16 mouse cellular contexts compared by ENCODE assay signal in the genomic region with DNA sequence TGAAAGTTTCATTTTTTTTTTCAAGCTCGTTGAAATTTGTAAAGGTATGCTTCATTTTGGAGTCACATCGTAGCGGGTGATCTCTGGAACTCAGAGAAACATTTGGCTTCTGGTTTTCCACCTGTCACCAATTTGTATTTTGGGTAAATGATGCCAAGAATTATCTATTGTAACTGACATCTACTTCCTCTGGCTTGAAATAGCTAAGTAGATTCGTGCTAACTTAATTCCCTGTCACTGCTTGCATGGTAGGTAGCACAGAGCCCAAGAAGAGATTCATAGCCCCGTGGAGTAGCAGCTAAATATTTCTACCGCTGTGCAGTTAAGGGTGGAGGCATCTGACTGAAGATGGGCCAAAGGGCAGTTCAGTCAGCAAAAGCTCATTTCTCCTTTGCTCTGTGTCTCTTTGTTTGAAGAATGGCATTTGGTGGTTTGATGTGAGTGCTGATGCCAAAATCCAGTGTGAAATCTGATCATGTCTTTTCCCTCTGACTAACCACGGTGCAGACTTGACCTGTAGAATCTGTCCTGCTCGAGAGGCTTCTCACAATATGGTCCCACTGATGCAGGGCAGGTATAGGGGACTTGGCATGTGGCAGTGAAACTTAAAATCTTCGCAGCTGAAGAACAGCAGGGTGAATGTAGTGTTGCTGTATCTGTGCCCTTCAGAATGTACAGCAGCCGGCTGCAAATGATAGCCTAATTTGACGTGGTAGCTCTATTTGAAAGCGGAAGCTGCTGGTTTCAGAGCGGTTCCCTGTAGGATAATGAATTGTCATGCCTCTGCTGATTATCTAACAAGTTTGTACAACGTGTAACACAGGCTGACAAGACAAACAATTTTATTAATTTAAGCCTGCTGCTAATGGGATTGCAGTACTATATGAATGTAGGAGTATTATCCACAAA.
DNase-seq lines count a peak whose midpoint lies in the region; ATAC-seq lines count a peak whose summit lies in the region.
"Had no signal": no experiment of that assay in that cellular context is flagged by ENCODE, and none has a peak within 500 bp of the region (broad histone marks: within the 10 kb centered on the region; RNA-seq: fewer than 3 reads in every experiment).

No protein-coding gene starts in this region.

- WGBS in hindbrain, embryonic 16.5 days, result 37% methylated on average over 14 of the region's 14 CpGs

- H3K27ac ChIP-seq in hindbrain, embryonic 16.5 days (ENCODE audit: low read depth, low read length), result peak overlapping the region; percentile 52
- H3K27ac ChIP-seq: embryonic facial prominence, embryonic 10.5 days; forebrain, embryonic 10.5 days; limb, embryonic 15.5 days had no signal

- no peaks in the 10 kb centered on the region for H3K9me3 ChIP-seq in hindbrain, embryonic 16.5 days (ENCODE audit: control insufficient read depth, low read length)
- H3K9me3 ChIP-seq: embryonic facial prominence, embryonic 10.5 days; forebrain, embryonic 10.5 days; G1E; limb, embryonic 15.5 days had no signal

- H3K4me2 ChIP-seq in hindbrain, embryonic 16.5 days (ENCODE audit: low read length), result no peak overlapping the region
- H3K4me2 ChIP-seq: limb, embryonic 15.5 days had no signal

- peak; percentile 28 for ATAC-seq in frontal cortex, adult (ENCODE audit: low TSS enrichment)
- peak; percentile 32; the same call in 1 of the 2 replicates for ATAC-seq in hindbrain, embryonic 16.5 days

- DNase-seq in frontal cortex, postnatal 25 days (ENCODE audit: low spot score in 2 of 2), result no peak
- DNase-seq in kidney, postnatal 36 days, result peak; percentile 9 to 25
- no peak for DNase-seq in kidney, postnatal 14 days
- peak; percentile 41 for DNase-seq in NIH3T3 (ENCODE audit: low read depth)
- DNase-seq in right cerebral cortex, postnatal 14 days, result no peak
- DNase-seq in gastrocnemius, postnatal 10 days, result no peak
- DNase-seq: B cell, adult 2 months; gastrocnemius, postnatal 14 days; layer of hippocampus, postnatal 36 days; thymus, adult 2 months had no signal

- H3K36me3 ChIP-seq in hindbrain, embryonic 16.5 days (ENCODE audit: control insufficient read depth, insufficient read depth, low read length), result no peaks in the 10 kb centered on the region
- H3K36me3 ChIP-seq: embryonic facial prominence, embryonic 10.5 days; forebrain, embryonic 10.5 days; limb, embryonic 15.5 days had no signal

- H3K27me3 ChIP-seq in hindbrain, embryonic 16.5 days (replicated peaks; ENCODE audit: control insufficient read depth, insufficient read depth, low read length), result no peaks in the 10 kb centered on the region
- H3K27me3 ChIP-seq: limb, embryonic 15.5 days had no signal

- H3K4me3 ChIP-seq in hindbrain, embryonic 16.5 days (ENCODE audit: low read length), result no peak overlapping the region
- H3K4me3 ChIP-seq: embryonic facial prominence, embryonic 10.5 days; forebrain, embryonic 10.5 days; limb, embryonic 15.5 days had no signal

- no peak overlapping the region; the same call in 1 of the 2 replicates for H3K9ac ChIP-seq in hindbrain, embryonic 16.5 days (ENCODE audit: low read depth, low read length)
- H3K9ac ChIP-seq: limb, embryonic 15.5 days had no signal

- H3K4me1 ChIP-seq in hindbrain, embryonic 16.5 days (ENCODE audit: control insufficient read depth, insufficient read depth, low read depth, low read length), result peaks cover 17% of the 10 kb centered on the region
- H3K4me1 ChIP-seq: limb, embryonic 15.5 days had no signal

Comparison
In these comparisons a context has a peak if more than half of its experiments do, and no peak if none do; other contexts are left out.
1. DNase-seq: peak in kidney, postnatal 36 days (2 of 2) and NIH3T3 (single experiment); none in frontal cortex, postnatal 25 days (0 of 2), kidney, postnatal 14 days (single experiment), right cerebral cortex, postnatal 14 days (single experiment) and gastrocnemius, postnatal 10 days (single experiment).